Mouse (Mus musculus) MEL (cell line): Measurements from ENCODE around the gene Hmgb1.

Source experiments
- CTCF ChIP-seq, 3 experiments: IDR thresholded peaks in 2 of 3; conservative IDR thresholded peaks in 1 of 3; 2 replicates each; pipeline ENCODE4 v1.5.1; 2011 to 2012; ENCODE audit warnings: low read length in 3 of 3, low read depth in 2 of 3, mild to moderate bottlenecking in 2 of 3, improper control_type of control experiment in 1 of 3, inconsistent platforms in 1 of 3, mixed read lengths in 1 of 3, moderate library complexity in 1 of 3; ENCODE audit not compliant: control insufficient read depth in 1 of 3, insufficient read depth in 1 of 3, poor library complexity in 1 of 3, severe bottlenecking in 1 of 3
- HCFC1 ChIP-seq: IDR thresholded peaks from 2 replicates; pipeline ENCODE4 v1.6.1; 2012; ENCODE audit warnings: low read depth, mild to moderate bottlenecking, inconsistent platforms, low read length, improper control_type of control experiment, moderate library complexity
- MAX ChIP-seq: IDR thresholded peaks from 2 replicates; pipeline ENCODE4 v1.6.1; 2011; ENCODE audit warnings: low read length, improper control_type of control experiment
- POLR2A ChIP-seq, 2 experiments: IDR thresholded peaks; 2 replicates each; pipeline ENCODE4 v1.6.1; 2011 to 2012; ENCODE audit warnings: low read length in 2 of 2, mild to moderate bottlenecking in 2 of 2, control low read depth in 1 of 2, improper control_type of control experiment in 1 of 2, low read depth in 1 of 2, moderate library complexity in 1 of 2; ENCODE audit not compliant: control insufficient read depth in 1 of 2, insufficient read depth in 1 of 2, poor library complexity in 1 of 2
- POLR2AphosphoS2 ChIP-seq: IDR thresholded peaks from 2 replicates; pipeline ENCODE4 v1.6.1; 2011; ENCODE audit warnings: low read length, improper control_type of control experiment

DNA sequence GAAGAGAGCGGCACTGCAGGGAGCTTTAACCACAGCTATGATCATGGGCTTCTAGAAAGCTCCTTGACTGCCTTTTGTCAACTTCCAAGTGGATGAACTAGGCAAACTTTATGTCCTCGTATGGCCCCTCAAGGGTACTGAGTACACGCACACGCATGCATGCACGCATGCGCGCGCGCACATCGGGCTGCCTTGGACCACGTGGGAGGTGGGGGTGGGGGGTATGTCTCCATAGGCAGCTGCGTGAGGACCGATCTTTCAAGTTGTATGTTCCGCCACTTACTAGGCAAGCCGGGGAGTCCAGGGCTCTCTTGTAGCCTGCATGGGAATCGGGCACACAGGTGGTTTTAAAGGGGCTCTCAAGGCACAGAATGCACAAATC, 163.6 kb downstream of the Hmgb1 start:
- TF ChIP-seq CTCF (IDR thresholded peaks at IDR 0.05 in 2 of 3, conservative IDR thresholded peaks at IDR 0.05 in 1 of 3; ENCODE audit: control insufficient read depth in 1 of 3, insufficient read depth in 1 of 3, low read depth in 2 of 3, low read length in 3 of 3, poor library complexity in 1 of 3, severe bottlenecking in 1 of 3), result no peak
- no peak for TF ChIP-seq HCFC1
- TF ChIP-seq MAX, result no peak
- TF ChIP-seq POLR2A (IDR thresholded peaks at IDR 0.05; ENCODE audit: control insufficient read depth in 1 of 2, insufficient read depth in 1 of 2, low read depth in 1 of 2, low read length in 2 of 2, poor library complexity in 1 of 2), result no peak
- no peak for TF ChIP-seq POLR2AphosphoS2
